Mouse (Mus musculus) R1 (cell line): ENCODE data around the gene Fen1.

Experiments used
- DNase-seq: peaks from one replicate; pipeline ENCODE4 v3.0.0-alpha.2; 2018; ENCODE audit warnings: low read depth, low spot score

The Fen1 gene

GRCm38 (mm10) chr19:10203848-10204615, at the start of gene Fen1, which contains the start of gene Tmem258:
TSS of gene Fen1 (minus strand) at chr19:10204169.
TSS of gene Tmem258 (plus strand) at chr19:10204014.
- peak; percentile 94 for DNase-seq

GRCm38 (mm10) chr19:10248128-10248527, 44.2 kb upstream of the Fen1 start:
- no peak for DNase-seq

DNA sequence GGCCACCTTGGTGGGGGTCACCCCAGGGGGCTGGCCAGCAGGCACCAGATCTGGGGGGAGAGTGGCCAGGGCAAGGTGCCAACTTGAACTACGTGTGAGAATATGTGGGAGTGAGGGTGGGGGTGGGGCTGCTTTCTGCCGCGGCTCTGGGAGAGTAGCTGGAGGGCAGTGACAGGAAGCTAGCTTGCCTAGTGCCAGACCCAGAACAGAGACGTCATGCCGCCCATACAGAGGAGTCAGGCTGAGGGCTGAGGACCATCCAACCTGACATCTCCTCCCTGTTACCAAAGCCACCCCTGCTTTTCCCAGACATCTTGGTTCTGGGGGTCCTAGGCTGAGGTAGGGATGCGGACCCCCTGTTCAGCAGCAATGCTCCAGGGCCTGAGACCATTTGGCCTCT, 43.2 kb upstream of the Fen1 start:
- no peak for DNase-seq

DNA sequence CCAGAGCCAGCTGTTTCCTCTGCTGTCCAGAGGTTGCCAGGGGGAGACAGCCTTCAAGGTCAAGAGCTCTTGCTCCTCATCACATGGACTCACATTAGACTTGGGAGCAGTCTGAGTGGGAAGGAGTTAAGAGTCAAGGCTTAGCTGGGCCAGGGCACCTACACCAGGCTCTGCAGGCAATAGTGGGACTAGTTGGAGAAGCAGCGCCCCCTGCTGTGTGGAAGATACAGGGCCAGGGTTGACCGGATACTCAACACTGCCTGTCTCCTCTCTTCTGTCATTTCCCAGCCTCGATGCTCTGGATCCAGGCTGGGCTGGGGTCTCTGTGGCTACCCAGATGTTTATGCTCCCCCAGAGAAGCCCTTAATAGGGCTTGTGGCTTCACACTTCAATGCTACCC, 40.2 kb upstream of the Fen1 start:
- peak; percentile 70 for DNase-seq

- no peak for DNase-seq
Measured at GRCm38 (mm10) chr19:10242916-10243315, 38.9 kb upstream of the Fen1 start.

- peak; percentile 96 for DNase-seq
Measured at GRCm38 (mm10) chr19:10240654-10241305, 36.8 kb upstream of the Fen1 start, which contains the start of gene Myrf. TSS of gene Myrf (minus strand) at chr19:10240748.

GRCm38 (mm10) chr19:10239975-10240653, 36.1 kb upstream of the Fen1 start:
- DNase-seq, result peak; percentile 51

DNA sequence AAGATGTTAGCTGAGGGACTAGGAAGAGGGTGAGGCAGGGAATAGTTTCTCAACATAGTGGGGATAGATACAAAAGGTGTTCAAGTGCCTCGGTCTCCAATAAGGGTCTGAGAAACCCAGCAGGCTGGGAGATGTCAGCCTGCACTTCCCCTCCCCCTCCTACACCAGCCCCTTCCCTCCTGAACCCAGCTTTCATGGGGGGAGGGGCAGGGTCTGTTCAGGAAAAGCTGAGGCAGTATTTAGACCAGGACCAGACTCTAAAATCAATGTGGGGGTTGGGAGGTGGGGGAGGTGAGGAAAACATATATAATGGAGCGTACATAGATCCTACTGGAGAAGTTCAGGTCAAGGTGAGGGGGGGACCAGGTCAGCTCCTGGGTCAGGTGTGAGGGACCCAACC, 35.5 kb upstream of the Fen1 start:
- DNase-seq, result peak; percentile 67

DNA sequence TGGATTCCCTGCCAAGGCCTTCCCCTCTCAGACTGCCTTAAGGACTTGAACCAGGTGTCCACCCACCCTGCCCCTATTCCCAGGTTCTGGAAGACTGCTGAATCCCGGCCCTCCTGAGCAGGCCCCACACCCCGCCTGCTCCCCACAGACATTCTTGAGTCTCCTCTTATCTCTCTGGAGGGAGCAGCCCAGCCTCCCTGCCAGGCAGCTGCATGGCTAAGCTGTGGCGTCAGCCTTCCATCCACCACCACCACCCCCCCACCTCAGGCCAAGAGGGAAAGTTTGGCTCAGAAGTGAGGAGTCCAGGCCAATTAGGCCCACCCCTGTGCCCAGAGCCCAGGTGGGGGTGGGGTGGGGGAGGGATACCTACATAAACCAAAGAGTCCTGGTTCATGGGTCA, 34.5 kb upstream of the Fen1 start:
- DNase-seq, result peak; percentile 37

GRCm38 (mm10) chr19:10235784-10236565, 32.0 kb upstream of the Fen1 start:
- DNase-seq, result no peak

DNA sequence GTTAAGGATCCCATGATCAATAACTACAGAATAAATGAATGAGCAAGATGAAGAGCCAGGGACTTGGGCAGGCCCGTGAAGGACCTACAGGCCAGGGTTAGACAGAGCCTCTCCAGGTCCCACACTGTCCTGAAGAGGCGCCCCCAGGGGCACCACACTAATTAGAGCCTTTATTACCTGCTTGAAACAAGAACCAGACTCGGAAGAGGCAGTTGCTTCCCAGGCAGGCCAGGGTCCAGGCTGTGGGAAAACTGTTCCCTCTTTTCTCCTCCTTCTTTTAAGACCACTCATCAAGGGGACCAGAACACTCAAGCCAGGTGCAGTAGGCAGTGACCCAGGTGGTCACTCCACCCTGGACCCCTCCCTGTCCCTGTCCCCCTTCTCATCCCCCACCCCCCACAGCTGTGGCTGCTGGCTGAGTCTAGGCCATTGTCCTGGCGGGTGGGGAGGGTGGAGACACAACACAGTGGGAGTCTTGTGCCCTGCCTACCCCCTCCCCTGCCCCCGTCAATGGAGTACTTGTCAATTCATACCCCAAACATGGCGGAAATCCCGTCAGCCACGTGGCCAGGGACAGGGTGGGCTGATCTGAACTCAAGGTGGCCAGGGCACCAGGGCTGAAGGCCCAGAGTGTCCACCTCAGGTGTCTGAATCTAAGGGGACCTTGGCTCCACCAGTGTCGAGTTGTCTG, 28.5 kb upstream of the Fen1 start:
- DNase-seq, result peak; percentile 44

DNA sequence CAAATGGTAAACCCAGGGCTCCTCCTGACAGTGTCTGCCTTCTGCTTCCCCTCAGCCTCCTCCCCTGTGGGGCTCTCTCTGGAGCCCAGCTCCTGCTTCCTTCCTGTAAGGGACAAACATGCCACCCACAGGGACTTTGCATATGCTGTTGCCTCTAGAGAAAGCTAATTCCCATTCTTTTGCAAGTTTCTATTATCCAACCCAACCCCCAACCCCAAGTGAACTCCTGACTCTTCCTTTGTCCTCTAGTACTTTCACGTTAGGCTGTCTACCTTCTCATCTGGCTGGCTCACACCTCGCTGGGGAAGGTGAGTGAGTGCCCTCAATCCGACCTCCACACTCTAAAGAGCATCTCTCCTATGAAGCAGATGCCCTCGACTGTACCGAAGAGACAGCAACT, 27.9 kb upstream of the Fen1 start:
- DNase-seq, result peak; percentile 98

DNA sequence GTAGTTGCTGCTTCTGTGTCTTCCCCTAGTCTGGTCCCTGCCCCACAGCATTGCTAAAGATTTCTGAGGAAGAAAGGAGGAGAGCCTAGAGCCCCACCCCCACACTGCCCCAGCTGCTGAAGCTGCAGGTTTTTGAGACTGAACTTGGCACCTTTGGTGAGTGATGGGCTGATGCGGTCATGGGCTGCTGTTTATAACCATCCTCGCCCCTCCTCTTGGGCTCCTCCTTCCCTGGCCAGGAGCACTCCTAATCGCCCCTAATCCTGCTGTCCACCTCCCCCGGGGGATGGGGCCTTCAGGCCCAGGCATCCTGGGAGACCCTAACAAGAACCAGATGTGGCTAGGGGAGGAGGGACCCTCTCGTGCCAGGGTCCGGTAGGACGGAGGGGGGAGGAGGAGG, 27.0 kb upstream of the Fen1 start:
- DNase-seq, result peak; percentile 59

DNA sequence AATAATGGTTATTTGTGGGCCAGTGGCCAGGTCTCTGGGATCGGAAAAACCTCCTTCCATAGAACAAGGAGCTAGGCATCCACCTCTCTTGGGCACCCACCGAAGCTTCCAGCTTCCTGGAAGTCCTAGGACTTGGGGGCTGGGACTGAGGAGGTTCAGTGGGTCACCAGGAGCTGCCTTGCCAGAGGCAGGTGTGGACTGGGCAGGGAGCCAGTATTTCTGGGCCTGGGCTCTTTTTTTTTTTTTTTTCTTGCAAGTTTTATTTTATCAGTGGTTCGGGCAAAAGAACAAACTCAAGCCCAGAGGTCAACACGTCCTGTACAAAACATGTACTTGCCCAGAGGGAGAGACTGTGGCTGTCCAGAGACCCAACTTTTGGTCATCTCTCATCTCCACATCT, 21.8 kb upstream of the Fen1 start:
- no peak for DNase-seq

DNA sequence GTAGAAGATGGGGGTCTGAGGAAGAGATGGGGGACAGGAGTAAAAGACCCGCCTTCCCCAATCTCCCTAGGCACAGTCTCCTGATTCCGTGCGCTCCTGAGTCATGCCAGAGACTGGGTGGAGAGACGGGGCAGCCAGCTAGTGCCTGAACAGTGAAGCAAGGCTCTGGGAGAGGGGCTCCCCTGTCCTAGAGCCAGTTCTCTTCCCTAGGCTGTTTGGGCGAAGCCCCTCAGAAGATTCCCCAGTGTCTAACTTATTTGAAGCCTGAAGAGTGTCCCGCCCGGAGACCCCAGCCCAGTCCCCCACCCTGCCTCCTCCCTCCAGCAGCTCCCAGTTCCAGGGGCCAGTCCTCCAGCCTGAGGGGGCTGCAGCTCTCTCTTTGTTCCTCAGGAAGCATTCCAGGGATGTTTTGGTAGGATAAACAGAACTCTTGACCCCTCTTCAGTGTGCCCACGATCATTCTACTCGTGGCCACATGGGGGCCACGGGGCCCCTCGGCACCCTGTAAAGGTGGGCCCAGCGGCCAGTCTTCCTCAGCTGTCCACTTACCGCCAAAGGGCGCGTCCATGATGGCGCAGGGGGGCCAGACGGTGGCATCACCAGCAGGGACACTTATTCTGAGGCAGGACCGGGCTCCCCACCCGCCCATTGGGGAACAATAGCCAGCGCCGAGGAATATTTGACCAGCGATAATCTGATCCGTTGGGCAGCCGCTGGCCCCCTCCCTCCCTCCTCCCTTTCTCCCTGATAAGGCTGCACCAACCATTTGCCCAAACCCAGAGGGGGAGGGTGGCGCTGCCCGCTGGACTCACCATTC, 20.9 kb upstream of the Fen1 start:
- DNase-seq, result no peak

- peak; percentile 81 for DNase-seq
Measured at GRCm38 (mm10) chr19:10223561-10223960, 19.6 kb upstream of the Fen1 start.

DNA sequence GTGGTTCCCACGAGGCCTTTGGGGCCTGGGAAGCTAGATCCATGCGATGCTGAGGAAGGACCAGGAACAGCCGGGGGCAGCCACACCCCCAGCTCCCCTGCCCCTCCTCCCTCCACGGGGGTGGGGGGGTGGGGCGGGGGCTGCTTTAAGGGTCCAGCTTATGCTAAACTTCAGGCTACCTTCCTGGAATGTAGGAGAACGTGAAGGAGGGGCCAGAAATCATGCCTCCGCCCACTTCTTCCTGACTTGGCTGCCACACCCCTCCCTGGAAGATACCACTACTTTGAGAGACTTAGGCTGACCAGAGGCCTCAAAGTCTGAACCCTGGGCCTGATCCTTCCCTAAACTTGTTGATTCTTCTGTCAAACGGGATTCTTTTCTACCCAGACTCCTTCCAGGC, 18.7 kb upstream of the Fen1 start:
- DNase-seq, result peak; percentile 94

GRCm38 (mm10) chr19:10221585-10221984, 17.6 kb upstream of the Fen1 start:
- peak; percentile 36 for DNase-seq

DNA sequence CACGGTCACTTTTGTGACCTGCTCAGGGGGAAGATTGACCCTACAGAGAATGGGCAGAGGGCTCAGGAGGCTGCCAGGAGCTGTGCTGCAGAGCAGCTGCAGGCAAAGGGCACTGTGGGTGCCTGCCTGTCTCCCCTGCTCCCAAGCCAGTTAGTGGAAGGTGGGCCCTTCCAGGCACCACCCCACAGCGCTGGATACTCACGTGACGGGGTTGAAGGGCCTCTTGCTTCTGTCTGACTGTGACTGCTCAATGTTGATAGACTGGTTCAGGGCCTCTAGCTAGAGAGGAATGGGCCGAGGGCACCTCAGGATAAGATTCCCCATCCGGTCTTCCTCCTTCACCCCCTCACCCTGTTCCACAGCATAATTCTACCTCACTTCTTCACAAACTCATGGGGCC, 15.6 kb upstream of the Fen1 start:
- no peak for DNase-seq

- peak; percentile 82 for DNase-seq
Measured at GRCm38 (mm10) chr19:10219108-10219507, 15.1 kb upstream of the Fen1 start.
